ENCODE assay signal across 1 mouse cellular context in the genomic region with DNA sequence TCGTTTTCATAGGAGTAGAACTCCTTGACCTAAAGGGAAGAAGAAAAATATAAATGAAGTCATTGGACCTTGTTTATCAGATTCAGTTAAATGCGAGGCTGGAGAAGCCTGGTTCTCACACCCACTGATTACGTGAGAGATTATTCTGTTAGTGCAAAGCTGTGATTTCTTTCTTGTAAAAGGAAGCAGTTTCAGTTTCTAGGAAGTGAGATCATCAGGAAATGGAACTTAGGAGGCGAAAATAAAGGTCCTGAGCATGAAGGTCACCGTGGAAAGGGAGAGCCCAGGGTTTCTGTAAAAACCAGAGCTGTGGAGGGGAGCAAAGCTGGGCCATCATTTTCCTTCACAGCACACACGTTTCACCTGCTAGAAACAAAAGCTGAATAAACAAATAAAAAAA.
TF ChIP-seq lines count a peak whose summit lies in the region.

No protein-coding gene starts in this region.

TF ChIP-seq in CH12.LX, 34 proteins besides CTCF, POLR2A, EP300 and RAD21:
- TF ChIP-seq ZKSCAN1 (IDR thresholded peaks at IDR 0.05; ENCODE audit: borderline replicate concordance, low read depth, low read length) (no peak), ELF1 (IDR thresholded peaks at IDR 0.05; ENCODE audit: low read depth, low read length) (peak; percentile 27; the same call in 1 of the 2 replicates), MXI1 (IDR thresholded peaks at IDR 0.05; ENCODE audit: low read depth, low read length) (0 out of 2 replicates have a peak, but pooled peaks have one; percentile 11), TBP (conservative IDR thresholded peaks at IDR 0.05; ENCODE audit: low read depth, low read length) (no peak), USF1 (IDR thresholded peaks at IDR 0.05; ENCODE audit: low read depth, low read length) (no peak)
